Mouse (Mus musculus): Measurements from ENCODE around the gene Inpp5d.

Gene Inpp5d

DNA sequence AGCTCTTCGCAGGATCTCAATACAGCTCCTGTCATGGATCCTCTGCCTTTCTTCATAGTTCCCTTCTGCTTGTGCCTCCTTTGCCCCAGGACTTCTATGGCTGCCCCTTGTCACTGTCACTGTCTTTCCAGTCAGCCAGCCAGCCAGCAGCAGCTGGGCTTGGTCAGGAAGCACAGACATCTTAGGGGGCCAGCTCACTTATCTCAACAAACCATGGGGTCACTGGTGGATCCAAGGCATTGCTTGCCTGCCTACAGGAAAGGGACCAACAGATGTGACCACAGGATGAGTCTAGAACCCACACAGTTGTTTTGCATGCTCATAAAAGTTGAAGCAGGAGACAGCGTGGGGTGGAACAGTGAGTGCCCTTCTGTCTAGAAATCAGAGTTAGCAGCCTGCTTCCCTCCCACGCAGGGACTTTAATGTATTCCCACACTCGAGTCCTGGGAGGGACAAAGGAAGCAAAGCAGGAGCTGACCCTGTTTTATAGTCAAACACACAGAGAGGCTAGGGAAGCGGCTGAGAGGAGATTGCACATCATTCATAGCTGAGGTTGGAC lies 79.9 kb downstream of the Inpp5d start:
- no peak for DNase-seq (ENCODE audit: low read depth, low spot score)

DNA sequence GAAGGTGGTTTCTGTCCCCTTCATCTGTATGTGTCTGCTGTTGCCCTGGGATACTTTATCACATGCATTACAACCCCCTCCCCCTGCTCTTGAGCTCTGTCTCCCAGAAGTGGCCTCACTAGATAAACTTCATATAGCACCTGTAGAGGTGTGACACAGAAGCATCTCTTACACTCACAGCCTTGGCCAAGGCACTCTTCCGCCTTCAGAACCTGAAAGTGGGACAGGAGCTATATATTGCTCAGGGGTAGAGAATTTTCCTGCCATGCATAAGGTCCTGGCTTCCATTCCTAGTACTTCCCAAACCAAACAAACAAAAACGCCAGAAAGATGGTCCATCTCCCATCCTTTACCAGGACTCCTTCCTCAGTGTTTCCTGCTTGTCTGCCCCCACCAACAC lies 84.1 kb downstream of the Inpp5d start:
- DNase-seq (ENCODE audit: low read depth, low spot score) = no peak

GRCm38 (mm10) chr1:87706361-87706760 lies 86.2 kb downstream of the Inpp5d start:
- DNase-seq (ENCODE audit: low read depth, low spot score) = no peak

GRCm38 (mm10) chr1:87709020-87709419 lies 88.9 kb downstream of the Inpp5d start:
- no peak for DNase-seq (ENCODE audit: low read depth, low spot score)

DNA sequence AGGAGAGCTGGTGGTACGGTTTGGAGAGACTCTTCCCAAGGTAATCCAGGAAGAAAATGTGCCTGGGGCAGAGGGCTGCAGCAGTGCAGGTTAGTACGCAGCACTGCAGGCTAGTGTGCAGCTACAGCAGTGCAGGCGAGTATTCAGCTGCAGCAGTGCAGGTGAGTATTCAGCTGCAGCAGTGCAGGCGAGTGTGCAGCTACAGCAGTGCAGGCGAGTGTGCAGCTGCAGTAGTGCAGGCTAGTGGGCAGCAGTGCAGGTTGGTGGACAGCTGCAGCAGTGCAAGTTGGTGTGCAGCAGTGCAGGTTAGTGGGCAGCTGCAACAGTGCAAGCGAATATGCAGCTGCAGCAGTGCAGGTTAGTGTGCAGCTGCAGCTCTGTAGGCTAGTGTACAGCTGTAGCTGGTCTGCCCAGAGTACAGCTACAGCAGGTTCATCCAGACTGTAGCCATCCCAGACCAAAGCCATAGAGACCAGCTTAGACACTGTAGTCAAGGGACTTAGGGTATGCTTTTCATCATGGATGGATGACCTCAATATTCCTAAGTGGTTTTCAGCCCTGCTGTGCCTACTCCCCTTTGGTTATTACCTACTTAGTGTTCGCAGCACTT lies 89.7 kb downstream of the Inpp5d start:
- no peak for DNase-seq (ENCODE audit: low read depth, low spot score)

DNA sequence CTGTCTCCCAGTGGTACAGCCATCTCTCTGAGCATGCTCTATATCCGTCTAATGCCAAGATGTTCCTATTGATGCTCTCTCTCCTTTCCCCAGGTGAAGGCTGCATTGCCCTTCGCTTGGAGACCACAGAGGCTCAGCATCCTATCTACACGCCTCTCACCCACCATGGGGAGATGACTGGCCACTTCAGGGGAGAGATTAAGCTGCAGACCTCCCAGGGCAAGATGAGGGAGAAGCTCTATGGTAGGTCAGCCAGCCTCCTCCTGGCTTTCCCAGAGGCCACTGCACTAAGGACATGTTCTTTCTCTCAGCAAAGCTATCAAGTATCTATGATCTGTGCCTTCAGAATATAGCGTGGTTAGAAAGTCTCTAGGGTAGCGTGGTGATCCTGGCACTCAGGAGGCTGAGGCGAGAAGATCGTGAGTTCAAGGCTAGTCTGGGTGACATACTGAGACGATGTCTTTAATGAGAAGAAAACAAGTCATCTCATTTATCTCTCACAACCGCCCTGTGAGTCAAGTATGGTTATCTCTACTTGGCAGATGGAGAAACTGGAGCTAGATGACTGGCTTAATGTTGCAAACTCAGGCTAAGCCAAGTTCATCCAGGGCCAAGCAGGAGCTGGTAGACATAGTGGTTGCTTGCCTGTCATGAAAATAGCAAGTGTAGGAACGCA lies 92.0 kb downstream of the Inpp5d start:
- DNase-seq (ENCODE audit: low read depth, low spot score) = no peak

DNA sequence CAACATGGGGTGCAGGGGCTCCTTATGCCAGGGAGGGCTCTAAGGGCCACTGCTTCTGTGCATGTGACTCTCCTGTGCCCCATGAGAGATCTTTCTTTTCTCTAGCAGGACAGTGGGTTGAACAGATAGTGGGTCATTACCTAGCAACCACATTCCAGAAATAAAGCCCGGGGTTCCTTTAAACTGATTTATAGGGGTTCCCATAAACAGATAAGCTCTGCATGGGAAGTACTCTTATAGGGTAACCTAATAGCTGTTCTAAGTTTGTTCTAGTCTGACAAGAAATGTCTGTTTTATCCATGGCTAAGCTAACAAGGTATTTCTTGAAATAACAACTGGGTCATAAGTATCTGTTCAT lies 92.5 kb downstream of the Inpp5d start:
- no peak for DNase-seq (ENCODE audit: low read depth, low spot score)

- DNase-seq (ENCODE audit: low read depth, low spot score) = no peak
These were observed 101.3 kb downstream of the Inpp5d start for GRCm38 (mm10) chr1:87721382-87721781.

GRCm38 (mm10) chr1:87722081-87722480 lies 102.0 kb downstream of the Inpp5d start:
- DNase-seq (ENCODE audit: low read depth, low spot score) = no peak

DNA sequence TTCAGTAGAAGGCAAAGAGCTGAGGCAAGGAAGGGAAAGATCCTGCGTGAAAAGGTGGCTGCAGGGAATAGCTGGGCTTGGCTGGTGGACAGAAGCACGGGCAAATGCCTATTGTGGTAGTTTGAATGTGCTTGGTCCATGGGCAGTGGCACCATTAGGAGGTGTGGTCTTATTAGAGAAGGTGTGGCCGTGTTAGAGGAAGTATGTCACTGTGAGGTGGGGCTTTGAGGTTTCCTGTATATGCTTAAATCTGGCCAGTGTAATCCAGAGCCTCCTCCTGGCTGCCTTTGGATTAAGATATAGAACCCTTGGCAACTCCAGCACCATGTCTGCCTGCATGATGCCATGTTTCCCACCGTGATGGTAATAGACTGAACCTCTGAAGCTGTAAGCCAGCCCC lies 103.2 kb downstream of the Inpp5d start:
- no peak for DNase-seq (ENCODE audit: low read depth, low spot score)

- no peak for DNase-seq (ENCODE audit: low read depth, low spot score)
These were observed 109.0 kb downstream of the Inpp5d start for GRCm38 (mm10) chr1:87729070-87729469.

- DNase-seq (ENCODE audit: low read depth, low spot score) = no peak
These were observed 109.7 kb downstream of the Inpp5d start for GRCm38 (mm10) chr1:87729850-87730249.

GRCm38 (mm10) chr1:87730271-87730670 lies 110.2 kb downstream of the Inpp5d start:
- no peak for DNase-seq (ENCODE audit: low read depth, low spot score)

- no peak for DNase-seq (ENCODE audit: low read depth, low spot score)
These were observed 113.1 kb downstream of the Inpp5d start for GRCm38 (mm10) chr1:87733212-87733611.

DNA sequence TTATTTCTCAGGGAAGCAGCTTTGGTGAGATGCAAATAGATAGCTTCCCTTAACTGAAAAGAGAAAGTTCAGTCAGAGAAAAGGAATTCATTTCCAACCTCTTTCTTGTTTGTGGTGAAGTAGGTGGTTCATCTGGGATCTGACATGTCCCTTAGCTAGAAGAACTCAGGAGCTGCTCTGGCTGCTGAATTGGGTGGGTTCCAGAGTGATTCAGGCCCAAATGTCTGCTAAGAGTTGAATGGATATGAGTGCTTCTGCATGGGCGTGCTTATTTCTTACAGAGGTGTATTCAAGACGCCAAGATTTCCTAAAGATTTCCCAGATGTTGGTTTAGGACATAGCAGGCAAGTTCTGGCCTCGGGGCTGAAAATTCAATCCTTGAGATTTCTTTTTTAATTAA lies 114.0 kb downstream of the Inpp5d start:
- no peak for DNase-seq (ENCODE audit: low read depth, low spot score)

DNA sequence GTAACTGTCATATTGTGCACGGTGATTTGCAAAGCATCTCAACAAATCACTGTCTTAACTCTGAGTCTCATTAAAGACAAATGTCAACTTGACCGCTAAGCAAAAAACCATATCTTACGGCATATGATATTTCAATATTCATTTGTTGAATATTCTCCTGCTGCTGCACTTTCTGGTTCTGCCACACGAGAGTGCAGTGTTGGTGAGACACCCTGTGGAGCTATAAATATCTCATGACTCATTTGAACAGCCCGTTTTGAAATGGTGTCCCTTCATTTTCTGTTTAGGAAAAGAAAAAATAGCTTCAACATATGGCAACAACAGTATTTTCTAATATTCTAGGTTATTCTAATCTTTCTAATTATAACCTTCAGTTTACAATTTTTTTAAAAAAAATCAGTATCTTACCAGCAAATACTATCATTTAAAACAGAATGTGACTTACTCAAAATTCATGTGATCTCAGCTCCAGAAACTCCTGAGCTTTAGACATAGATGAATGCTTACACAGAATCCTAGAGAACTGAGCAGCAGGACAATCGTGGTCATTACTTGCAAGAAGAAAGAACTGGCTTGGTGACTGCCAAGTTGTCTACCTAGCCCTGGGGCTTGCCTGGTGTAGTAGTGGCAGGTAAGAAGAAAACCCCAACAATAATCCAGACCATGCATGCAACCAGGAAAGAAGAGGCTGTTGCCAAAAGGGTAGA lies 120.6 kb downstream of the Inpp5d start:
- DNase-seq (ENCODE audit: low read depth, low spot score) = no peak

- DNase-seq (ENCODE audit: low read depth, low spot score) = no peak
These were observed 129.4 kb downstream of the Inpp5d start for GRCm38 (mm10) chr1:87749360-87749973.

DNA sequence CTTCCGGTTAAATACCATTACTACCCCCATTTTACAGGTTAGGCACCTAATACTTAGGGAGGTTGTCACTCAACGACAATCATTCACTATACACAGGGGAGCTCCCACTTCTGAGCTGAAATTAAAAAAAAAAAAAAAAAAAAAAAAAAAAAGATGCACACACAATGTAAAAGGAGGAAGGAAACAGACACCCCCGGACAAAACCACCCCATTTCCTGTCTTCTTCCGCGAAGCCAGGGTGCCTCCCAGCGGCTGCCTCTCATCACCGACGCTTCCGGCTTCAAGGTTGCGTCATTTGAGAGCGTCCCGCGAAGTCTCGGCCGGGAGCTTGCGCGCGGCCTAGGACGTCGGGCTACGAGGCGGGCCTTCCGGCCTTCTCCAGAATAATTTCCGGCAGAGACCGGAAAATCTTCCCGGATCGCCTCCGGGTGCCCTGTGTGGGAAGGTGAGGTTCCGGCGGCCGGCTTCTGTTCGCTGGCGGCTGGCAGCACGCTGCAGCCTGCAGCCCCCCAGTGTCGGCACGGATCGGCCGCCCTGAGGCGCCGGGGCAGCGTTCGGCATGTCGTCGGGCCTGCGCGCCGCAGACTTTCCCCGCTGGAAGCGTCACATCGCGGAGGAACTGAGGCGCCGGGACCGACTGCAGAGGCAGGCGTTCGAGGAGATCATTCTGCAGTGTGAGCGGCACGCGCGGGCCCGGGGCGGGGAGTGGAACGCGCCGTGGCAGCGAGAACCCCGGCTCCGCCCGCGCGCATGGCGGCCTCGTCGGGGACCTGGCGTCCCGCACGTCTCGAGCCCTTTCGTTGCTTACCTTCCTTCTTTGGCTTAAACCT lies 135.7 kb downstream of the Inpp5d start, which contains the start of gene Atg16l1:
Gene Atg16l1, plus strand, starts transcription at position 230 of the 830 bp plus-strand sequence.
- DNase-seq (ENCODE audit: low read depth, low spot score) = peak; percentile 88

DNA sequence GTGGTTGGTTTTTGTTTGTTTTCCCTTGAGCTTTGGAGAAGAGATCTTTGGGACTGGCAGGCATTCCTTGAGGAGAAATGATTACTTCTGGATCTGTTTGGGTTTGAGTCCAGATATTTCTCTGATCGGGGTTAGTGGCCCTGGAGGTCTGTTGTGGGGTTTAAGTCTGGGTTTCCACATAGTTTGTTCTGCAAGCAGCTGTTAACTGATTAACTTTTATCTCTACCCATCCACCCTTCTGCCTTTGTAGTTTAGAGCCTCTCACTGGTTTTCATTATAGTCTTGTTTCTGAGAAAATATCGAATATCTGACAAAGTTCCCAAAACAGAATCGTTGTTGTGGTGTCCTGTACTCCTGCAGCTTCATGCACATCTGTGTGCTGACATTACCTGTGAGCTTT lies 143.7 kb downstream of the Inpp5d start:
- DNase-seq (ENCODE audit: low read depth, low spot score) = no peak

GRCm38 (mm10) chr1:87765741-87766140 lies 145.6 kb downstream of the Inpp5d start:
- no peak for DNase-seq (ENCODE audit: low read depth, low spot score)

DNA sequence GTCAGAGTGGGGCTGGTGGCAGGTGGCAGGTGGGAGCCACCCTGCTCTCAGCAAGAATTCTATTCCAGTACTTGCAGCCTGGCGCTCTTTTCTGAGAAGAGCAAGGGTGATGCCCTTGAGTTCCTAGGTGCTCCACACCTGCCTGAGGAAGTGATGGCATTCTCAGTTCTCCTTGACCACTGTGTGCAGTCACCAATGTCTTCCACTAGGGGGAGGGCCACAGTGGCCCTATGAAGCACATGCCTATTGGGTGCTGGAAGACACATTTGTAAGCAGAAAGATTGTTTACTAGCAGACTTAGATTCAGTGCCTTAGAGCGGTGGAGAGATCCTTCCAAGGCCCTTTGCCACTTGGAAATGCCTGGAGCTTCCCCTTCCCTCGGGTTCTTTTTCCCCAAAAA lies 146.1 kb downstream of the Inpp5d start:
- peak; percentile 55 for DNase-seq (ENCODE audit: low read depth, low spot score)

Measured in retina, adult 2 months (tissue).